Mouse (Mus musculus) limb, embryonic 10.5 days (tissue): ENCODE data around the gene Tmem106c. TPM values are rescaled to one million over a fixed set of nuclear protein-coding genes. Genes with fewer than 3 reads are reported as not detected.

Experiments
- DNase-seq: peaks from one replicate; pipeline ENCODE4 v3.0.0-alpha.2; 2017; ENCODE audit warnings: low spot score
- H3K27ac ChIP-seq: fragments of 300-500 bp; sonication (generic); 2 replicates; pipeline ENCODE4 v1.5.1; 2016; ENCODE audit warnings: mild to moderate bottlenecking
- H3K27me3 ChIP-seq: fragments of 300-500 bp; sonication (generic); 2 replicates; pipeline ENCODE4 v1.6.1; 2016; ENCODE audit warnings: low read depth, mild to moderate bottlenecking; ENCODE audit not compliant: poor library complexity, severe bottlenecking
- H3K36me3 ChIP-seq: fragments of 300-500 bp; sonication (generic); 2 replicates; pipeline ENCODE4 v1.6.1; 2016; ENCODE audit warnings: mild to moderate bottlenecking, moderate library complexity
- H3K4me1 ChIP-seq: fragments of 300-500 bp; sonication (generic); 2 replicates; pipeline ENCODE4 v1.6.1; 2016
- H3K4me3 ChIP-seq: fragments of 300-500 bp; sonication (generic); 2 replicates; pipeline ENCODE4 v1.5.1; 2016; ENCODE audit warnings: mild to moderate bottlenecking, moderate library complexity
- H3K9me3 ChIP-seq: fragments of 300-500 bp; sonication (generic); replicated peaks from 2 replicates; pipeline ENCODE4 v1.6.1; 2016; ENCODE audit warnings: mild to moderate bottlenecking
- WGBS: fragments of 180-500 bp; shearing (Covaris S2); methylation state at CpG from one replicate; pipeline ENCODE4 v1.1.7; 2016; 5-methylcytosine and 5-hydroxymethylcytosine counted together
- polyA plus RNA-seq: library from polyadenylated mRNA; unstranded; fragments of >200 nt; fragmentation: Nextera tagmentation; extraction: Ambion mirVana; gene quantifications from 2 replicates; pipeline ENCODE4 v1.2.1, GENCODE M21; 2016

Gene Tmem106c
- polyA plus RNA-seq, 1 experiment from 2014 or later, result 34.9 TPM

- WGBS, result 42% methylated on average over 13 of the region's 13 CpGs
- Histone ChIP-seq H3K27me3 (0 out of 2 replicates have a peak, but pooled peaks cover 5% of the 10 kb centered on the region), H3K9me3 (no peaks in the 10 kb centered on the region), H3K27ac (peak overlapping the region; percentile 95), H3K4me3 (0 out of 2 replicates have a peak overlapping the region, but pooled peaks have one; percentile 40), H3K4me1 (peaks cover 61% of the 10 kb centered on the region), H3K36me3 (peaks cover 90% of the 10 kb centered on the region)
- no peak for DNase-seq
Observed at GRCm38 (mm10) chr15:97992027-97992711, 28.2 kb downstream of the Tmem106c start.

- Histone ChIP-seq H3K36me3 (peaks cover 90% of the 10 kb centered on the region), H3K4me1 (peaks cover 61% of the 10 kb centered on the region), H3K27ac (peak overlapping the region; percentile 95), H3K9me3 (no peaks in the 10 kb centered on the region), H3K4me3 (peak overlapping the region; percentile 39), H3K27me3 (peaks cover 10% of the 10 kb centered on the region; the same call in 1 of the 2 replicates)
- WGBS, result 8% methylated on average over 18 of the region's 18 CpGs
- DNase-seq, result peak; percentile 88
Observed at GRCm38 (mm10) chr15:97992712-97993286, 28.8 kb downstream of the Tmem106c start.

- Histone ChIP-seq H3K27ac (no peak overlapping the region), H3K36me3 (peaks cover 85% of the 10 kb centered on the region), H3K4me3 (no peak overlapping the region), H3K4me1 (peaks cover 52% of the 10 kb centered on the region), H3K9me3 (no peaks in the 10 kb centered on the region), H3K27me3 (peaks cover 50% of the 10 kb centered on the region)
- DNase-seq, result no peak
- 76% methylated on average over 13 of the region's 13 CpGs for WGBS
Observed at GRCm38 (mm10) chr15:97996716-97997256, 32.8 kb downstream of the Tmem106c start.

GRCm38 (mm10) chr15:97999546-97999945 is 35.5 kb downstream of the Tmem106c start:
- 14% methylated on average over 13 of the region's 13 CpGs for WGBS
- Histone ChIP-seq H3K27ac (0 out of 2 replicates have a peak overlapping the region, but pooled peaks have one; percentile 7), H3K36me3 (peaks cover 60% of the 10 kb centered on the region), H3K4me1 (peaks cover 53% of the 10 kb centered on the region), H3K9me3 (no peaks in the 10 kb centered on the region), H3K4me3 (peak overlapping the region; percentile 70), H3K27me3 (peaks cover 73% of the 10 kb centered on the region)
- no peak for DNase-seq

- Histone ChIP-seq H3K36me3 (peaks cover 55% of the 10 kb centered on the region), H3K4me1 (peaks cover 58% of the 10 kb centered on the region), H3K9me3 (no peaks in the 10 kb centered on the region), H3K4me3 (peak overlapping the region; percentile 70), H3K27me3 (peaks cover 77% of the 10 kb centered on the region), H3K27ac (0 out of 2 replicates have a peak overlapping the region, but pooled peaks have one; percentile 7)
- no peak for DNase-seq
- 6% methylated on average over 7 of the region's 7 CpGs for WGBS
Observed at GRCm38 (mm10) chr15:97999991-98000390, 36.0 kb downstream of the Tmem106c start.

- Histone ChIP-seq H3K36me3 (peaks cover 40% of the 10 kb centered on the region), H3K9me3 (no peaks in the 10 kb centered on the region), H3K4me3 (peak overlapping the region; percentile 70), H3K27me3 (peaks cover 90% of the 10 kb centered on the region), H3K27ac (peak overlapping the region; percentile 88), H3K4me1 (peaks cover 66% of the 10 kb centered on the region)
- under 1% methylated on average over 37 of the region's 37 CpGs for WGBS
- DNase-seq, result peak; percentile 71
Observed at GRCm38 (mm10) chr15:98001321-98002112, 37.5 kb downstream of the Tmem106c start.

GRCm38 (mm10) chr15:98002113-98002990 is 38.4 kb downstream of the Tmem106c start:
- WGBS, result under 1% methylated on average over 41 of the region's 42 CpGs
- Histone ChIP-seq H3K27ac (peak overlapping the region; percentile 88), H3K4me1 (peaks cover 66% of the 10 kb centered on the region), H3K27me3 (peaks cover 92% of the 10 kb centered on the region), H3K4me3 (peak overlapping the region; percentile 70), H3K9me3 (no peaks in the 10 kb centered on the region), H3K36me3 (peaks cover 32% of the 10 kb centered on the region)
- peak; percentile 73 for DNase-seq

GRCm38 (mm10) chr15:98002991-98003821 is 39.2 kb downstream of the Tmem106c start:
- H3K27me3 ChIP-seq, result peaks cover 88% of the 10 kb centered on the region
- under 1% methylated on average over 42 of the region's 42 CpGs for WGBS
- H3K9me3 ChIP-seq, result no peaks in the 10 kb centered on the region
- H3K4me1 ChIP-seq, result peaks cover 66% of the 10 kb centered on the region
- H3K36me3 ChIP-seq, result peaks cover 23% of the 10 kb centered on the region
- H3K27ac ChIP-seq, result peak overlapping the region; percentile 88
- H3K4me3 ChIP-seq, result peak overlapping the region; percentile 70
- DNase-seq, result peak; percentile 82

- peaks cover 82% of the 10 kb centered on the region for H3K27me3 ChIP-seq
- peak; percentile 89 for DNase-seq
- H3K36me3 ChIP-seq, result peaks cover 14% of the 10 kb centered on the region
- peak within 1 kb of the TSS; percentile 88 for H3K27ac ChIP-seq
- no peaks in the 10 kb centered on the region for H3K9me3 ChIP-seq
- H3K4me1 ChIP-seq, result peaks cover 69% of the 10 kb centered on the region
- under 1% methylated on average over 59 of the region's 59 CpGs for WGBS
- H3K4me3 ChIP-seq, result peak within 1 kb of the TSS; percentile 70
Observed at GRCm38 (mm10) chr15:98003822-98004739, 40.1 kb downstream of the Tmem106c start, which contains the start of gene Col2a1. Gene Col2a1 (minus strand): TSS chr15:98004695.

- peaks cover 64% of the 10 kb centered on the region for H3K4me1 ChIP-seq
- no peaks in the 10 kb centered on the region for H3K9me3 ChIP-seq
- peaks cover 82% of the 10 kb centered on the region for H3K27me3 ChIP-seq
- under 1% methylated on average over 19 of the region's 19 CpGs for WGBS
- peak overlapping the region; percentile 70 for H3K4me3 ChIP-seq
- peaks cover 8% of the 10 kb centered on the region for H3K36me3 ChIP-seq
- H3K27ac ChIP-seq, result peak overlapping the region; percentile 88
- DNase-seq, result no peak
Observed at GRCm38 (mm10) chr15:98004740-98005159, 40.8 kb downstream of the Tmem106c start.
